Mouse (Mus musculus) lung, embryonic 14.5 days (tissue): Measurements from ENCODE around the gene Elavl4. TPM values are rescaled to one million over a fixed set of nuclear protein-coding genes. Genes with fewer than 3 reads are reported as not detected.

ENCODE experiments used
- ATAC-seq: fragments of 200-750 bp; cut with Nextera tagmentation; 2 replicates; pipeline ENCODE4 v1.8.0; 2017; ENCODE audit warnings: mild to moderate bottlenecking, moderate TSS enrichment, moderate library complexity; ENCODE audit not compliant: insufficient read depth
- DNase-seq: peaks from one replicate; pipeline ENCODE4 v3.0.0-alpha.2; 2015
- H3K27ac ChIP-seq: fragments of 300-500 bp; sonication (generic); 2 replicates; pipeline ENCODE4 v1.5.1; 2014; ENCODE audit warnings: low read depth, mild to moderate bottlenecking, moderate library complexity
- H3K27me3 ChIP-seq: fragments of 300-500 bp; sonication (generic); 2 replicates; pipeline ENCODE4 v1.6.1; 2014; ENCODE audit warnings: low read length, control low read depth; ENCODE audit not compliant: insufficient read depth
- H3K36me3 ChIP-seq: fragments of 300-500 bp; sonication (generic); 2 replicates; pipeline ENCODE4 v1.6.1; 2014; ENCODE audit warnings: control low read depth; ENCODE audit not compliant: insufficient read depth
- H3K4me1 ChIP-seq: fragments of 300-500 bp; sonication (generic); 2 replicates; pipeline ENCODE4 v1.6.1; 2014; ENCODE audit warnings: antibody characterized with exemption, control low read depth; ENCODE audit not compliant: insufficient read depth
- H3K4me2 ChIP-seq: fragments of 300-500 bp; sonication (generic); 2 replicates; pipeline ENCODE4 v1.6.1; 2014; ENCODE audit warnings: mild to moderate bottlenecking
- H3K4me3 ChIP-seq: fragments of 300-500 bp; sonication (generic); 2 replicates; pipeline ENCODE4 v1.5.1; 2014; ENCODE audit warnings: low read depth, low read length
- H3K9ac ChIP-seq: fragments of 300-500 bp; sonication (generic); 2 replicates; pipeline ENCODE4 v1.6.1; 2014
- H3K9me3 ChIP-seq: fragments of 300-500 bp; sonication (generic); 2 replicates; pipeline ENCODE4 v1.6.1; 2016; ENCODE audit warnings: low read depth, low read length, control low read depth
- CTCF ChIP-seq: IDR thresholded peaks from 2 replicates; pipeline ENCODE4 v1.5.1; 2016; ENCODE audit warnings: antibody characterized with exemption, low read depth
- WGBS: fragments of 180-500 bp; shearing (Covaris S2); extraction: QIAGEN DNeasy Blood & Tissue Kit; methylation state at CpG from one replicate; pipeline ENCODE4 v1.1.7; 2014; 5-methylcytosine and 5-hydroxymethylcytosine counted together
- polyA plus RNA-seq: library from polyadenylated mRNA; unstranded; fragments of >200 nt; fragmentation: Nextera tagmentation; extraction: Ambion mirVana; gene quantifications from 2 replicates; pipeline ENCODE4 v1.2.1, GENCODE M21; 2014

The Elavl4 gene
- polyA plus RNA-seq, 1 experiment from 2014 or later, result 1.9 TPM

- no peak for TF ChIP-seq CTCF
- Histone ChIP-seq H3K4me3 (no peak overlapping the region), H3K9me3 (no peaks in the 10 kb centered on the region), H3K4me2 (no peak overlapping the region), H3K4me1 (no peaks in the 10 kb centered on the region), H3K9ac (no peak overlapping the region), H3K36me3 (no peaks in the 10 kb centered on the region), H3K27ac (no peak overlapping the region), H3K27me3 (no peaks in the 10 kb centered on the region)
- ATAC-seq, result no peak
- 42% methylated on average over 1 of the region's 1 CpGs for WGBS
- DNase-seq, result no peak
Measured at GRCm38 (mm10) chr4:110312126-110312525, 39.6 kb downstream of the Elavl4 start.

GRCm38 (mm10) chr4:110306972-110307371 is 44.7 kb downstream of the Elavl4 start:
- H3K9ac ChIP-seq, result no peak overlapping the region
- no peaks in the 10 kb centered on the region for H3K9me3 ChIP-seq
- WGBS, result 68% methylated on average over 5 of the region's 5 CpGs
- no peaks in the 10 kb centered on the region for H3K4me1 ChIP-seq
- ATAC-seq (no peak), DNase-seq (no peak)
- H3K4me2 ChIP-seq, result no peak overlapping the region
- H3K4me3 ChIP-seq, result no peak overlapping the region
- no peaks in the 10 kb centered on the region for H3K36me3 ChIP-seq
- no peaks in the 10 kb centered on the region for H3K27me3 ChIP-seq
- TF ChIP-seq CTCF, result no peak
- H3K27ac ChIP-seq, result no peak overlapping the region

- Histone ChIP-seq H3K4me3 (no peak overlapping the region), H3K9me3 (no peaks in the 10 kb centered on the region), H3K4me1 (no peaks in the 10 kb centered on the region), H3K4me2 (no peak overlapping the region), H3K36me3 (no peaks in the 10 kb centered on the region), H3K9ac (no peak overlapping the region), H3K27ac (no peak overlapping the region), H3K27me3 (no peaks in the 10 kb centered on the region)
- 78% methylated on average over 11 of the region's 11 CpGs for WGBS
- no peak for DNase-seq
- ATAC-seq, result no peak
- no peak for TF ChIP-seq CTCF
Measured at GRCm38 (mm10) chr4:110306559-110306958, 45.1 kb downstream of the Elavl4 start.

- 80% methylated on average over 3 of the region's 3 CpGs for WGBS
- H3K9me3 ChIP-seq, result no peaks in the 10 kb centered on the region
- no peak overlapping the region for H3K27ac ChIP-seq
- DNase-seq (no peak), ATAC-seq (no peak)
- no peaks in the 10 kb centered on the region for H3K4me1 ChIP-seq
- no peaks in the 10 kb centered on the region for H3K27me3 ChIP-seq
- H3K4me2 ChIP-seq, result no peak overlapping the region
- H3K9ac ChIP-seq, result no peak overlapping the region
- no peak overlapping the region for H3K4me3 ChIP-seq
- peak; percentile 11; the same call in 1 of the 2 replicates for TF ChIP-seq CTCF
- H3K36me3 ChIP-seq, result no peaks in the 10 kb centered on the region
Measured at GRCm38 (mm10) chr4:110295793-110296192, 55.9 kb downstream of the Elavl4 start.

- no peak overlapping the region for H3K27ac ChIP-seq
- no peaks in the 10 kb centered on the region for H3K27me3 ChIP-seq
- no peak for TF ChIP-seq CTCF
Measured at GRCm38 (mm10) chr4:110293238-110293637, 58.5 kb downstream of the Elavl4 start.

GRCm38 (mm10) chr4:110292471-110292870 is 59.2 kb downstream of the Elavl4 start:
- DNase-seq (no peak), ATAC-seq (no peak)
- Histone ChIP-seq H3K27me3 (no peaks in the 10 kb centered on the region), H3K4me1 (no peaks in the 10 kb centered on the region), H3K4me2 (no peak overlapping the region), H3K4me3 (no peak overlapping the region), H3K27ac (no peak overlapping the region), H3K36me3 (no peaks in the 10 kb centered on the region), H3K9ac (no peak overlapping the region), H3K9me3 (no peaks in the 10 kb centered on the region)
- no peak for TF ChIP-seq CTCF
- 75% methylated on average over 10 of the region's 10 CpGs for WGBS

More at GRCm38 (mm10) chr4:110293238-110293637, 58.5 kb downstream of the Elavl4 start:
- H3K4me1 ChIP-seq, result no peaks in the 10 kb centered on the region
- DNase-seq (no peak), ATAC-seq (no peak)
- no peaks in the 10 kb centered on the region for H3K36me3 ChIP-seq
- H3K9ac ChIP-seq, result no peak overlapping the region
- H3K4me2 ChIP-seq, result no peak overlapping the region
- WGBS, result 48% methylated on average over 5 of the region's 5 CpGs
- no peak overlapping the region for H3K4me3 ChIP-seq
- H3K9me3 ChIP-seq, result no peaks in the 10 kb centered on the region

GRCm38 (mm10) chr4:110290544-110291095 is 61.1 kb downstream of the Elavl4 start:
- TF ChIP-seq CTCF, result peak; percentile 15; the same call in 1 of the 2 replicates
- H3K4me1 ChIP-seq, result no peaks in the 10 kb centered on the region
- H3K9me3 ChIP-seq, result no peaks in the 10 kb centered on the region
- ATAC-seq (no peak), DNase-seq (no peak)
- WGBS, result 60% methylated on average over 7 of the region's 7 CpGs
- no peaks in the 10 kb centered on the region for H3K27me3 ChIP-seq
- no peak overlapping the region for H3K27ac ChIP-seq
- H3K4me2 ChIP-seq, result no peak overlapping the region
- H3K9ac ChIP-seq, result no peak overlapping the region
- H3K4me3 ChIP-seq, result no peak overlapping the region
- H3K36me3 ChIP-seq, result no peaks in the 10 kb centered on the region
